Mouse (Mus musculus) bone marrow, adult 2 months (tissue): Measurements from ENCODE around the gene Wbp11.

Source experiments
- CTCF ChIP-seq: fragments of 200-500 bp; IDR thresholded peaks from 2 replicates; pipeline ENCODE4 v1.5.1; 2011; ENCODE audit warnings: low read length, control low read depth; ENCODE audit not compliant: control insufficient read depth, insufficient read depth
- POLR2A ChIP-seq: fragments of 200-500 bp; IDR thresholded peaks from 2 replicates; pipeline ENCODE4 v1.6.1; 2011; ENCODE audit warnings: low read depth, mild to moderate bottlenecking, control low read depth, low read length, borderline replicate concordance; ENCODE audit not compliant: control insufficient read depth

DNA sequence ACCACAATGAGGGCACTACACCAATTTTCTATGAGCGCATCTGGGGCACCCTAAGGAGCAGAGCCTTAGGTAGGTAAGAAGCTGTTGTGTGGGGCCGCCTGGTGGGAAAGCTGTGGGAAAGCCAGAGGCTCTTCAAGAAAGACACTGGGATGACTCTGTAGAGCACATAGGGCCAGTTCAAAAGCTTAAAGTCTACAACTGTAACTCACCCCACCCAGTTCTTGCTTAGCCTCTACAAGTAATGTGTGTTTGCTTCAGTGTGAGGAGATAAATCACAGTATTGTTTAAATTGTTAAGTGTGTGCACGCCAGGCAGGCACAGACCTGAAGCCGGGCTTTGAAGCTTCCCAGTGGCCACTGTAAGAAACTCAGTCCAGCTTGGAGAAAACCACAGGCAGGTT, 38.1 kb upstream of the Wbp11 start:
- TF ChIP-seq CTCF: no peak
- TF ChIP-seq POLR2A: no peak
